Mouse (Mus musculus): ENCODE measurements around the gene Epb41l1.

DNA sequence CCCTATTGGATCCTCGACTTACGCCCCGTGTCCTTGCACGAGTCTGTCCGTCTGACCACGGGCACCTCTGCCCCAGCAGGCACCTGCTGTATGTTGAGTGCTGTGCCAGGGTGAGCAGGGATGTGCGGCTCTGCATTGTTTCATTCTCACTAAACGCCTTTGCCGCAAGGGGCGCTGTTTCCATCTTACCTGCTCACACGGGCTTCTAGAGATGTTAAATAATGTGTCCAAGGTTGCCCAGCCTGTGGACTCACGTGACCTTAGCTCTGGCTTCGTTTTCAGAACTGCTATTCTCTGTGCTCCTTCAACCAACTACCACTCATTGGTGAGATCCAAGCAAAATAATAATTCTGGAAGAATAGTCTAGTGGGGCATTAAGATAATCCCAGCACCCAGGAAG is 61.6 kb downstream of the Epb41l1 start:
- TF ChIP-seq CTCF (conservative IDR thresholded peaks at IDR 0.05; ENCODE audit: low read length) (peak; percentile 62), POU5F1 (IDR thresholded peaks at IDR 0.05; ENCODE audit: borderline replicate concordance, low read length) (no peak), NANOG (IDR thresholded peaks at IDR 0.05; ENCODE audit: borderline replicate concordance, low read length) (no peak)

All from E14TG2a.4 (cell line).